Mouse (Mus musculus): ENCODE results near the gene Ldlrad3. TPM values are rescaled to one million over a fixed set of nuclear protein-coding genes. Genes with fewer than 3 reads are reported as not detected.

The Ldlrad3 gene
- polyA plus RNA-seq, 2 experiments, result 45.1 to 49.7 TPM

DNA sequence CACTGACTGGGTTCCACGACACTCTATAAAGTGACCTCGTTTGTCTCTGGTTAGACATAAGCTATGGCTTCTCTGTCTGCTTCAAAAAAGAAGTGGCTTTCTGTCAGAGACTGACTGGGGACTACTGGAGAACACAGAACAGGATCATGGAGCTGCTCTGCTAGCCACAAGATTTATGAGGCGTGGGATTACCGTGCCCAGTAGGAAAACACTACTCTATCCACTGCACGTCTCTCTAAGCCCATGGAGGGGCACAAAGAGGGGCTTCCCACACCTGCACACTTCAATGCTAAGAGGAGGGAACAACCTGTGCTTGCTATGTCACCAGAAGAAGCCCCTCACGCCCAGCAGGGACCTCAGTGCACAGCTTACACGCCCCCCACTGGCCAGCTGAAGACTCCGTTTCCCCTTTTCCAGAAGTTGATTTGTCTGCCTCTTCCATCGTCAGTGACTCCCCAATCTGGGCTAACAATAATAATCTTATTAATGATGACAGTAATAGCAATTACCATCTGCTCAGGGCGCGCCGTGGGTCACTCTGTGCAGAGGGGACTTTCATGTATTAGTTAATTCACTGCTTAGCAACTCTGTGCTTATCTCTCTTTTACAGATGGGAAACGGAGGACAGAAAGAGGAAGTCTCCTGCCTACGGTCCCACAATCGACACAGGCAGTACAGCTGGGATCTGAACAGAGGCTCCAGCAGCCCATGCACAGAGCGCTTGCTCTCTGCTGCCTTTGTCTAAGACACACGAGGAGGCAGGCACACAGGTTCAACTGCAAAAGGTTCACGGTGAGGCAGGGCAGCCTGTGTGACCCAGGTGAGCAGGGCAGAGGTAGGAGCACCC, 149.3 kb downstream of the Ldlrad3 start:
- no peak for ATAC-seq (ENCODE audit: low FRiP score, low read depth)
- Histone ChIP-seq H3K9ac (ENCODE audit: low read depth, low read length, severe bottlenecking) (no peak overlapping the region), H3K9me3 (ENCODE audit: control insufficient read depth, low read length) (no peaks in the 10 kb centered on the region), H3K27ac (replicated peaks; ENCODE audit: low read depth, low read length) (no peak overlapping the region), H3K36me3 (ENCODE audit: control insufficient read depth, insufficient read depth, low read length) (no peaks in the 10 kb centered on the region; the same call in 1 of the 2 replicates), H3K27me3 (ENCODE audit: control insufficient read depth, insufficient read depth, low read length) (no peaks in the 10 kb centered on the region), H3K4me1 (ENCODE audit: control insufficient read depth, insufficient read depth, low read length) (peaks cover 34% of the 10 kb centered on the region), H3K4me2 (replicated peaks; ENCODE audit: low read depth, low read length, severe bottlenecking) (no peak overlapping the region), H3K4me3 (replicated peaks; ENCODE audit: low read length) (no peak overlapping the region)
- no peak for DNase-seq (ENCODE audit: low spot score)
- 63% methylated on average over 18 of the region's 18 CpGs for WGBS
- no peak for TF ChIP-seq POLR2A (IDR thresholded peaks at IDR 0.05; ENCODE audit: borderline replicate concordance, extremely low read depth, insufficient read depth, insufficient read length)

DNA sequence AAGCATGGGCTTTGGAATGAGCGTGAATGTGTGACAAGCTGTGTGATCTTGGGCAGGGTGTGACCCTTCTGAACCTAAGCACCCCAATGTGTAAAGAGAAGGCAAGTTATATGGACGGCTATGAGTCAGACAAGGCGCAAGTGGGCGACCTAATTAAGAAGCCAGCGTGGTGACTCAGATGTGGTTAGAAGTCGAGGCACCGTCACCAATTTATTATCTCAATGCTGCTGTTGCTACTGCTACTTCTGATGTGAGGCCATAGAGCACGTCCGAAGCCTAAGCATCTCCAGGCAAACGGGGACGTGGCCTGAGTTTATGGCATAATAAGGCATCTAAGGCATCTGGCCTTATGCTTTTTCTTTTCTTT, 151.7 kb downstream of the Ldlrad3 start:
- DNase-seq (ENCODE audit: low spot score) (no peak), ATAC-seq (ENCODE audit: low FRiP score, low read depth) (no peak)
- H3K4me1 ChIP-seq (ENCODE audit: control insufficient read depth, insufficient read depth, low read length), result peaks cover 34% of the 10 kb centered on the region
- no peaks in the 10 kb centered on the region for H3K9me3 ChIP-seq (ENCODE audit: control insufficient read depth, low read length)
- H3K9ac ChIP-seq (ENCODE audit: low read depth, low read length, severe bottlenecking), result no peak overlapping the region
- no peaks in the 10 kb centered on the region for H3K36me3 ChIP-seq (ENCODE audit: control insufficient read depth, insufficient read depth, low read length)
- no peak overlapping the region for H3K4me2 ChIP-seq (replicated peaks; ENCODE audit: low read depth, low read length, severe bottlenecking)
- 62% methylated on average over 11 of the region's 11 CpGs for WGBS
- TF ChIP-seq POLR2A (IDR thresholded peaks at IDR 0.05; ENCODE audit: borderline replicate concordance, extremely low read depth, insufficient read depth, insufficient read length), result no peak
- no peak overlapping the region for H3K4me3 ChIP-seq (replicated peaks; ENCODE audit: low read length)
- H3K27ac ChIP-seq (replicated peaks; ENCODE audit: low read depth, low read length), result no peak overlapping the region
- no peaks in the 10 kb centered on the region for H3K27me3 ChIP-seq (ENCODE audit: control insufficient read depth, insufficient read depth, low read length)

DNA sequence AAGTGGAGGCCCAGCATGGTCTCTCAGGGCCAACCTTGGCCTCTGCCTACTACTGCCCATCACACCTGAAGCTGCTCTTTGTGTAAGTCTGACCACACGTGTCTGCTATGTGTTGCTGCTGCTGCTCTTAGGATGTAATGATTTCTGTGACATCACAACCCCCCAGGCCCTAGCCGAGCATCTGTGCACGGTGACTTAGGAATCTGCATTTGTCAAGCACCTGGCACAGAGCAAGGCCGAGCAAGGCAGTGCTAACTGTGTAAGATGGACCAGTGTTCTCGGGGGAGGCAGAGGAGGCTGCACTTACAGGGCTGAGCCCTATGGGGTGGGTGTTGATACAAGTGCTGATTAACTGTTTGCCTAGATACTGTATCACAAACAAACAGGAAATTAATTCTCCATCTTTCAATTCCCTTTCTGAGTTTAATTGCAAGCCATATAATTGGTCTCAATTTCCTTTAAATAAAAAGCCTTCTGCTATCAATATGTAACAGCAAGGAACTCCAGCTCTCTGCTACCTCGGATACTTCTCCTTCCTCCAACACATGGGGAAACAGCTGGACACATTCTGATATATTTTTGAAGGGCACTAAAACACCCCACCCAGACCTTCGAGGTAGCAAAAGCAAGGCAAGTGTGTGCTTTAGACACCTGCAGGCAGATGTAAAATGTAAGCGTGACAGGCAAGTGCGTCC, 152.2 kb downstream of the Ldlrad3 start:
- H3K27me3 ChIP-seq (ENCODE audit: control insufficient read depth, insufficient read depth, low read length), result no peaks in the 10 kb centered on the region
- DNase-seq (ENCODE audit: low spot score) (no peak), ATAC-seq (ENCODE audit: low FRiP score, low read depth) (no peak)
- WGBS, result 49% methylated on average over 9 of the region's 9 CpGs
- no peak for TF ChIP-seq POLR2A (IDR thresholded peaks at IDR 0.05; ENCODE audit: borderline replicate concordance, extremely low read depth, insufficient read depth, insufficient read length)
- no peak overlapping the region for H3K4me2 ChIP-seq (replicated peaks; ENCODE audit: low read depth, low read length, severe bottlenecking)
- no peak overlapping the region for H3K4me3 ChIP-seq (replicated peaks; ENCODE audit: low read length)
- H3K9me3 ChIP-seq (ENCODE audit: control insufficient read depth, low read length), result no peaks in the 10 kb centered on the region
- H3K36me3 ChIP-seq (ENCODE audit: control insufficient read depth, insufficient read depth, low read length), result no peaks in the 10 kb centered on the region
- H3K27ac ChIP-seq (replicated peaks; ENCODE audit: low read depth, low read length), result no peak overlapping the region
- no peak overlapping the region for H3K9ac ChIP-seq (ENCODE audit: low read depth, low read length, severe bottlenecking)
- peaks cover 30% of the 10 kb centered on the region for H3K4me1 ChIP-seq (ENCODE audit: control insufficient read depth, insufficient read depth, low read length)

DNA sequence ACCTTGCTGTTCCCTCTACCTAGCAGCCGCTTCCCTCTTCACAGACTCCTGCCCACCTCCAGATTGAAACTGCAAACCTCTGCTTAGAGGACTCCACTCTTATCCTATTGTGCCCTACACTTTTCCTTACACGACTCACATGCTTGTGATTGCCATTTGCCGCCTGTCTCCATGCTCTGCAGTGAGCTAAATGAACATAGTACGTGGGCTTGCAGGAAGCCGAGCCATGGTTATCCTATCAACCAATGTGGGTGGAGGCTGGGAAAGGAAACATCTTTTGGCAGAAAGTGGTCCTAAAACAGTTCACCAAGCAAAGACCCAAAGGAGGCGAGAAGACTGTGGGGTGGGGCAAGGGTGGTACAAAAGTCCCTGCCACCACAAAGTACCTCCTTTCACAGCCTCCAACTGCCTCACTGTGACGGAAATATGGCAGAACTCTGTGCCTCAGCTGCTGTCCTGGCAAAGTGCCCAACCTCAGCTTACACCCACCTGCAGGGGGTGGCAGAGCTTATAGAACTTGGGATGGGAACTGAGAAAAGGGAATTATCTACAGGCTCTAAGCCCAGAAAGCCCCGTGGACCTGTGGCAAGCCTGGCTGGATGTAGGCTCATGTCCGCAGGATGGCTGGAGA, 153.4 kb downstream of the Ldlrad3 start:
- H3K27me3 ChIP-seq (ENCODE audit: control insufficient read depth, insufficient read depth, low read length), result no peaks in the 10 kb centered on the region
- TF ChIP-seq POLR2A (IDR thresholded peaks at IDR 0.05; ENCODE audit: borderline replicate concordance, extremely low read depth, insufficient read depth, insufficient read length), result no peak
- H3K36me3 ChIP-seq (ENCODE audit: control insufficient read depth, insufficient read depth, low read length), result no peaks in the 10 kb centered on the region
- no peaks in the 10 kb centered on the region for H3K9me3 ChIP-seq (ENCODE audit: control insufficient read depth, low read length)
- H3K4me1 ChIP-seq (ENCODE audit: control insufficient read depth, insufficient read depth, low read length), result peaks cover 18% of the 10 kb centered on the region
- no peak overlapping the region for H3K9ac ChIP-seq (ENCODE audit: low read depth, low read length, severe bottlenecking)
- ATAC-seq (ENCODE audit: low FRiP score, low read depth) (no peak), DNase-seq (ENCODE audit: low spot score) (peak; percentile 34)
- H3K4me2 ChIP-seq (replicated peaks; ENCODE audit: low read depth, low read length, severe bottlenecking), result no peak overlapping the region
- WGBS, result 72% methylated on average over 9 of the region's 9 CpGs
- H3K4me3 ChIP-seq (replicated peaks; ENCODE audit: low read length), result no peak overlapping the region
- no peak overlapping the region for H3K27ac ChIP-seq (replicated peaks; ENCODE audit: low read depth, low read length)

DNA sequence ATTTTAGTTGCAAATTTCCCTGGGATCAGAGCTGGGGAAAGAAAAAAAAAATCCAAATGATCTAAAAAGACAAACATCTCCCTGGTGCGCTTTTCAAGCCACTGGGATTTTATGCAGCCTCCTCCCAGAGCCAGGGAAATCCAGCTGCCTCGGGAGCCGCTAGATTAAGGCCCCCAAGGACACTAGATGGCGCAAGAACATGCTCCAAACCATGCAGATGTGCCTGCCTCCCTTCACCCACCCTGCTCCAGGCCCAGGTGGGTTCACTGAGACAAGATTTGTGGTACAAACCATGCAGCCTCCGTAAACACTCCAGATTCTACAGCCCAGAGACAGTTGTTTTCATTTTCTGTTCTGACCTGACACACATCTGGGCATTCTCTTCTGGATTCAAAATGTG, 155.5 kb downstream of the Ldlrad3 start:
- Histone ChIP-seq H3K27me3 (ENCODE audit: control insufficient read depth, insufficient read depth, low read length) (no peaks in the 10 kb centered on the region), H3K4me1 (ENCODE audit: control insufficient read depth, insufficient read depth, low read length) (peaks cover 8% of the 10 kb centered on the region), H3K4me2 (replicated peaks; ENCODE audit: low read depth, low read length, severe bottlenecking) (no peak overlapping the region), H3K9ac (ENCODE audit: low read depth, low read length, severe bottlenecking) (no peak overlapping the region), H3K36me3 (ENCODE audit: control insufficient read depth, insufficient read depth, low read length) (no peaks in the 10 kb centered on the region), H3K4me3 (replicated peaks; ENCODE audit: low read length) (no peak overlapping the region), H3K27ac (replicated peaks; ENCODE audit: low read depth, low read length) (no peak overlapping the region), H3K9me3 (ENCODE audit: control insufficient read depth, low read length) (no peaks in the 10 kb centered on the region)
- ATAC-seq (ENCODE audit: low FRiP score, low read depth) (no peak), DNase-seq (ENCODE audit: low spot score) (peak; percentile 50)
- TF ChIP-seq POLR2A (IDR thresholded peaks at IDR 0.05; ENCODE audit: borderline replicate concordance, extremely low read depth, insufficient read depth, insufficient read length), result no peak
- WGBS, result 18% methylated on average over 5 of the region's 5 CpGs
